Mouse (Mus musculus): ENCODE data around the gene Cd22. TPM values are rescaled to one million over a fixed set of nuclear protein-coding genes. Genes with fewer than 3 reads are reported as not detected.

The Cd22 gene
- polyA plus RNA-seq, 1 experiment: 0.41 TPM

- no peak overlapping the region for H3K27ac ChIP-seq (ENCODE audit: control insufficient read depth, insufficient read depth, low read depth, low read length)
- no peaks in the 10 kb centered on the region for H3K27me3 ChIP-seq (ENCODE audit: control insufficient read depth, insufficient read depth, low read length)
- peaks cover 17% of the 10 kb centered on the region for H3K4me1 ChIP-seq (ENCODE audit: control insufficient read depth, insufficient read depth, low read length)
- no peaks in the 10 kb centered on the region for H3K36me3 ChIP-seq (ENCODE audit: control insufficient read depth, insufficient read depth, low read length)
- TF ChIP-seq POLR2A (IDR thresholded peaks at IDR 0.05; ENCODE audit: control insufficient read depth, low read depth, low read length): no peak
- TF ChIP-seq CTCF (IDR thresholded peaks at IDR 0.05; ENCODE audit: control insufficient read depth, insufficient read depth, insufficient replicate concordance, low read depth, low read length): no peak
- H3K4me3 ChIP-seq (ENCODE audit: control insufficient read depth, low read depth, low read length): no peak overlapping the region; the same call in 1 of the 2 replicates
These were observed 29.6 kb upstream of the Cd22 start for GRCm38 (mm10) chr7:30909773-30910172.

- Histone ChIP-seq H3K36me3 (ENCODE audit: control insufficient read depth, insufficient read depth, low read length) (no peaks in the 10 kb centered on the region), H3K4me3 (ENCODE audit: control insufficient read depth, low read depth, low read length) (peak overlapping the region; percentile 85), H3K27ac (ENCODE audit: control insufficient read depth, insufficient read depth, low read depth, low read length) (peak overlapping the region; percentile 32; the same call in 1 of the 2 replicates), H3K4me1 (ENCODE audit: control insufficient read depth, insufficient read depth, low read length) (peaks cover 17% of the 10 kb centered on the region), H3K27me3 (ENCODE audit: control insufficient read depth, insufficient read depth, low read length) (no peaks in the 10 kb centered on the region)
- no peak for TF ChIP-seq POLR2A (IDR thresholded peaks at IDR 0.05; ENCODE audit: control insufficient read depth, low read depth, low read length)
- TF ChIP-seq CTCF (IDR thresholded peaks at IDR 0.05; ENCODE audit: control insufficient read depth, insufficient read depth, insufficient replicate concordance, low read depth, low read length): no peak
These were observed 28.9 kb upstream of the Cd22 start for GRCm38 (mm10) chr7:30908992-30909431.

- H3K36me3 ChIP-seq (ENCODE audit: control insufficient read depth, insufficient read depth, low read length): no peaks in the 10 kb centered on the region
- no peaks in the 10 kb centered on the region for H3K27me3 ChIP-seq (ENCODE audit: control insufficient read depth, insufficient read depth, low read length)
- peak overlapping the region; percentile 32; the same call in 1 of the 2 replicates for H3K27ac ChIP-seq (ENCODE audit: control insufficient read depth, insufficient read depth, low read depth, low read length)
- peak overlapping the region; percentile 85 for H3K4me3 ChIP-seq (ENCODE audit: control insufficient read depth, low read depth, low read length)
- TF ChIP-seq CTCF (IDR thresholded peaks at IDR 0.05; ENCODE audit: control insufficient read depth, insufficient read depth, insufficient replicate concordance, low read depth, low read length) (no peak), POLR2A (IDR thresholded peaks at IDR 0.05; ENCODE audit: control insufficient read depth, low read depth, low read length) (no peak)
- peaks cover 17% of the 10 kb centered on the region for H3K4me1 ChIP-seq (ENCODE audit: control insufficient read depth, insufficient read depth, low read length)
These were observed 28.3 kb upstream of the Cd22 start for GRCm38 (mm10) chr7:30908277-30908991.

GRCm38 (mm10) chr7:30904042-30904441 lies 23.9 kb upstream of the Cd22 start:
- H3K36me3 ChIP-seq (ENCODE audit: control insufficient read depth, insufficient read depth, low read length): no peaks in the 10 kb centered on the region
- no peak overlapping the region for H3K4me3 ChIP-seq (ENCODE audit: control insufficient read depth, low read depth, low read length)
- H3K27me3 ChIP-seq (ENCODE audit: control insufficient read depth, insufficient read depth, low read length): no peaks in the 10 kb centered on the region
- H3K4me1 ChIP-seq (ENCODE audit: control insufficient read depth, insufficient read depth, low read length): peaks cover 13% of the 10 kb centered on the region
- peak; percentile 25; the same call in 1 of the 2 replicates for TF ChIP-seq CTCF (IDR thresholded peaks at IDR 0.05; ENCODE audit: control insufficient read depth, insufficient read depth, insufficient replicate concordance, low read depth, low read length)
- no peak for TF ChIP-seq POLR2A (IDR thresholded peaks at IDR 0.05; ENCODE audit: control insufficient read depth, low read depth, low read length)
- no peak overlapping the region for H3K27ac ChIP-seq (ENCODE audit: control insufficient read depth, insufficient read depth, low read depth, low read length)

- no peak overlapping the region for H3K4me3 ChIP-seq (ENCODE audit: control insufficient read depth, low read depth, low read length)
- no peak overlapping the region for H3K27ac ChIP-seq (ENCODE audit: control insufficient read depth, insufficient read depth, low read depth, low read length)
- TF ChIP-seq CTCF (IDR thresholded peaks at IDR 0.05; ENCODE audit: control insufficient read depth, insufficient read depth, insufficient replicate concordance, low read depth, low read length) (no peak), POLR2A (IDR thresholded peaks at IDR 0.05; ENCODE audit: control insufficient read depth, low read depth, low read length) (no peak)
- no peaks in the 10 kb centered on the region for H3K36me3 ChIP-seq (ENCODE audit: control insufficient read depth, insufficient read depth, low read length)
- H3K4me1 ChIP-seq (ENCODE audit: control insufficient read depth, insufficient read depth, low read length): peaks cover 4% of the 10 kb centered on the region; the same call in 1 of the 2 replicates
- no peaks in the 10 kb centered on the region for H3K27me3 ChIP-seq (ENCODE audit: control insufficient read depth, insufficient read depth, low read length)
These were observed 15.1 kb upstream of the Cd22 start for GRCm38 (mm10) chr7:30895217-30895616.

- Histone ChIP-seq H3K36me3 (ENCODE audit: control insufficient read depth, insufficient read depth, low read length) (no peaks in the 10 kb centered on the region), H3K4me1 (ENCODE audit: control insufficient read depth, insufficient read depth, low read length) (peaks cover 4% of the 10 kb centered on the region; the same call in 1 of the 2 replicates), H3K27ac (ENCODE audit: control insufficient read depth, insufficient read depth, low read depth, low read length) (no peak overlapping the region), H3K4me3 (ENCODE audit: control insufficient read depth, low read depth, low read length) (no peak overlapping the region), H3K27me3 (ENCODE audit: control insufficient read depth, insufficient read depth, low read length) (no peaks in the 10 kb centered on the region)
- TF ChIP-seq POLR2A (IDR thresholded peaks at IDR 0.05; ENCODE audit: control insufficient read depth, low read depth, low read length) (no peak), CTCF (IDR thresholded peaks at IDR 0.05; ENCODE audit: control insufficient read depth, insufficient read depth, insufficient replicate concordance, low read depth, low read length) (no peak)
These were observed 12.4 kb upstream of the Cd22 start for GRCm38 (mm10) chr7:30892515-30892914.

GRCm38 (mm10) chr7:30891746-30892145 lies 11.6 kb upstream of the Cd22 start:
- no peaks in the 10 kb centered on the region for H3K36me3 ChIP-seq (ENCODE audit: control insufficient read depth, insufficient read depth, low read length)
- H3K27ac ChIP-seq (ENCODE audit: control insufficient read depth, insufficient read depth, low read depth, low read length): no peak overlapping the region
- no peak for TF ChIP-seq CTCF (IDR thresholded peaks at IDR 0.05; ENCODE audit: control insufficient read depth, insufficient read depth, insufficient replicate concordance, low read depth, low read length)
- no peak for TF ChIP-seq POLR2A (IDR thresholded peaks at IDR 0.05; ENCODE audit: control insufficient read depth, low read depth, low read length)
- H3K4me3 ChIP-seq (ENCODE audit: control insufficient read depth, low read depth, low read length): peak overlapping the region; percentile 64
- no peaks in the 10 kb centered on the region for H3K27me3 ChIP-seq (ENCODE audit: control insufficient read depth, insufficient read depth, low read length)
- peaks cover 4% of the 10 kb centered on the region; the same call in 1 of the 2 replicates for H3K4me1 ChIP-seq (ENCODE audit: control insufficient read depth, insufficient read depth, low read length)

All from testis, adult 2 months (tissue).